Mouse (Mus musculus): Measurements from ENCODE around the gene Klhl21.

Gene Klhl21

DNA sequence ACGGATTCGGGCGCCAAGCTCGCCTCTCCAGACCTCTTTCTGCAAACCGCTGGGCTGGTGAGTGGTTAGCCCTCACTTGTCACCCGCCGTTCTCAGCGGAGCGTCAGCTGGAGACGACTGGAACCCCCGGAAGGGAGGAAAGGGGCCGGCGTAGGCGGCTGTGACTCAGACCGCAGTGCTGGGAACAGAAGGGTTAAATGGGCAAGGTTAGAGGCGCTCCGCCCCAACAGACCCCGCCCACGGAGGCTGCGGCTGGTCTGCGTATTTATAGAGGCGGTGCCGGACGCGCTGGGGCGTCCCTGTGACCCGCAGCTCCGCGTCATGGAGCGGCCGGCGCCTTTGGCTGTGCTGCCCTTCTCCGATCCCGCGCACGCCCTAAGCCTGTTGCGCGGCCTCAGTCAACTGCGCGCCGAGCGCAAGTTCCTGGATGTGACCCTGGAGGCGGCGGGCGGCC is at the start of gene Klhl21:
Klhl21 (plus strand) TSS at position 182 of the 454 bp plus-strand sequence.
- in situ Hi-C loops (cut with MboI, MseI), result loop anchor here in 1 of 2 experiments (10.0 kb wide), 1 partner anchor 1094 kb away; the partner anchor contains the start of genes Park7 and Tnfrsf9

DNA sequence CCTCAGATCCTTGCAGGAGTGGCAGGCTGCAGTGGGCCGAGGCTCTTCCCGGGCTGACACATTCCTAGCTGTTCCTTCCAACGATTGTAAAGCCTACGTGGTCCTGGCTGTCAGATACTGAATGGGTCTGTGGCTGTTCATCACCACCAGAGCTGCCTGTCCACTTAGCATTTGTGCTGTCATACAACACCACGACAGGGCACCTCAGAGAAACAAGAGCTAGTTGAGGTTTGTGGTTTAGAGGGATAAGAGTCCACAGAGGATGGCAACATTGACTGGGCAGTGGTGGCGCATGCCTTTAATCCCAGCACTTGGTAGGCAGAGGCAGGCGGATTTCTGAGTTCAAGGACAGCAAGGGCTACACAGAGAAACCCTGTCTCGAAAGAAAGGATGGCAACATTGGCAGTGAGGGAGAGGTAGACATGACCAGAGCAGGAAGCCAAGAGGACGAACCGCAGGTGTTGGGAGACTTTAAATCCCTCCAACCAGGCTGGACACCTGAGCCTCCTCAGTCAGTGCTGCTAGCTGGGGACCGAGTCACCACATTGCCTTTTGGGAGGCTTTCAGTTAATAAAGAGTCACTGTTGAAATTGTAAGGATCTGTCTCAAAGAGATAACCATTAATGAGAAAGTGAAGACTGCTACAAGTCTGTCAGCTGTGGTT is 48.6 kb upstream of the Klhl21 start:
- in situ Hi-C loops (cut with MboI, MseI), result no loop called here

DNA sequence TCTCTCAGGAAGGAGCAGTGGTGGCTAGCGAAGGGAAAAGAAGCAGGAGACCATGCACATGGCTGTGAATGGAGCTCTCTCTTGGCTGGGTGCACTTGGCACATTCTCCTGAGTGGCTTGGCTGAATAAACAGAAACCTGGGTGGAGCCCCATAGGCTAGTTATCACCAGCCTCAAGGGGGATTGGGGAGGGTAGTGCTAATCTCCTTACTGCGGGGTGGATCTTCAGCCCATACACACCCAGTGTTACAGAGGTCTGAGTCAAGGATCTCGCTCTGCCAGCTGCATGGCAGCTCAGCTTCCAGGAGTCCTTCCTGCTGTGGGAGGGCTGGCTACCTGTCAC is 48.1 kb upstream of the Klhl21 start:
- in situ Hi-C loops (cut with MboI, MseI), result no loop called here

GRCm38 (mm10) chr4:151962817-151963216 is 45.8 kb upstream of the Klhl21 start:
- in situ Hi-C loops (cut with MboI, MseI), result no loop called here

- in situ Hi-C loops (cut with MboI, MseI), result no loop called here
Measured at GRCm38 (mm10) chr4:151968204-151968921, 40.2 kb upstream of the Klhl21 start.

GRCm38 (mm10) chr4:151972221-151972967 is 36.2 kb upstream of the Klhl21 start:
- in situ Hi-C loops (cut with MboI, MseI), result no loop called here

GRCm38 (mm10) chr4:151975441-151975840 is 33.2 kb upstream of the Klhl21 start:
- in situ Hi-C loops (cut with MboI, MseI), result loop anchor here (25.0 kb wide), 2 partner anchors 1738 to 1987 kb away; partner anchors contain the start of genes A430005L14Rik (in 1 of the 2) and Eno1 (in 1 of the 2)

- in situ Hi-C loops (cut with MboI, MseI), result loop anchor here (25.0 kb wide), 2 partner anchors 1740 to 1985 kb away; partner anchors contain the start of genes A430005L14Rik (in 1 of the 2) and Eno1 (in 1 of the 2)
Measured at GRCm38 (mm10) chr4:151977748-151978147, 30.9 kb upstream of the Klhl21 start.

DNA sequence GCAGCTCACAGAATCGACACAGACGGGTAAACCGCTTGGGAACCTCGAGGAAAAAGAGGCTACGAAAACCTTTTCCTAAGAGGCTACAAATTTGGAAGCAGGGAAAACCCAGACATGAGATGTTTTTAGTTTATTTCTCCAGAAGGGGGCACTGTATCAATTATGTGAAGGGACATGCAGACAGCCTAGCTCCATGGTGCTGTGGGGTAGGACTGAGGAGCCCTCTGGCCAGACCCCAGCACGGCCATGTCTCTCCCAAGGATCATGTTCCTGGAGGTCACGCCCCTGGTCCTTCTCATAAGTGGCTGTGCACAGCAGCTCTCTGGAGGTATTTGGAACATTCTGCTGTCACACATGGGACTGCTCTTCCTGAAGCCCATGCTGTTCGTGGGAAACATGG is 27.9 kb upstream of the Klhl21 start:
- in situ Hi-C loops (cut with MboI, MseI), result loop anchor here (5.0 to 25.0 kb wide), 3 partner anchors 47 to 1982 kb away; partner anchors contain the start of genes Zbtb48 (in 2 of the 2), A430005L14Rik (in 1 of the 2) and Eno1 (in 1 of the 2)

DNA sequence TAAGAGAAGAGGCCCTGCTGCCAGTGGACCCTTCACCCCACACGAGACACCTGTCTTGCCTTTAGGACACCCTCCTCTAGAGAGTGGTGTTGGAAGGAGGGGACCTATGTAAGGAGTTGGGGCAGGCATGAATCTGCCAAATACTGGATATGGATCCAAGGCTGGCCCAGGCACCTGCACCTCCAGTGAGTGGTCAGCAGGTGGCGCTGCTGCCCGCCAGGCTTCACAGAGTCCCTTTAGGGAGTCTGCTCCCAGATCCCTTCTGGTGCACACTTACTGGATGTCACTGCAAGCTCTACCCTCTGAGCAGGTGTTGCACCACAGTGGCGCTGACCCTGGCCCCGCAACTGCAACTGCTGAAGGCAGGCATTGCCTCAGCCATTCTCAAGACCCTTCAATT is 27.2 kb upstream of the Klhl21 start:
- in situ Hi-C loops (cut with MboI, MseI), result loop anchor here (5.0 to 25.0 kb wide), 3 partner anchors 46 to 1981 kb away; partner anchors contain the start of genes Zbtb48 (in 2 of the 2), A430005L14Rik (in 1 of the 2) and Eno1 (in 1 of the 2)

GRCm38 (mm10) chr4:151983043-151983442 is 25.6 kb upstream of the Klhl21 start:
- in situ Hi-C loops (cut with MboI, MseI), result loop anchor here (5.0 to 25.0 kb wide), 3 partner anchors 44 to 1979 kb away; partner anchors contain the start of genes Zbtb48 (in 2 of the 2), A430005L14Rik (in 1 of the 2) and Eno1 (in 1 of the 2)

DNA sequence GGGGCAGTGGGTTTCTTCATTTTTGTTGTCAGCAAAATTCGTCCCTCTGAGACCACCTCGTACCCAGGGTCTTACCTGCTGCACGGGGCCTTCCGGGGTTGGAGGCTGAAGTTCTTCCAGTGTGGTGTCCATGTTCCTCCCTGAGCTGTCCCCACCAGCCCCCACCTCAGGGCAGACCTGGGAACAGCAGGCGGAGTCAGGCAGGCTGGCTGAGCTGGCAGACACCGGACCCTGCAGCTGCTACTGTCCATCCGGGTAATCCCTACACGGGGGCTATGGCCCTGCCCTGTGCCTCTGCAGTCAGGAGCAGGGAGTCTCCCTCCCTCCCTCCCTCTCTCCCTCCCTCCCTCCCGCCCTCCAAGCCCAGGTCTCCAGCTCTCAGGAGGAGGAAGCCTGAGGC is 25.0 kb upstream of the Klhl21 start:
- in situ Hi-C loops (cut with MboI, MseI), result loop anchor here (5.0 to 25.0 kb wide), 3 partner anchors 44 to 1979 kb away; partner anchors contain the start of genes Zbtb48 (in 2 of the 2), A430005L14Rik (in 1 of the 2) and Eno1 (in 1 of the 2)

DNA sequence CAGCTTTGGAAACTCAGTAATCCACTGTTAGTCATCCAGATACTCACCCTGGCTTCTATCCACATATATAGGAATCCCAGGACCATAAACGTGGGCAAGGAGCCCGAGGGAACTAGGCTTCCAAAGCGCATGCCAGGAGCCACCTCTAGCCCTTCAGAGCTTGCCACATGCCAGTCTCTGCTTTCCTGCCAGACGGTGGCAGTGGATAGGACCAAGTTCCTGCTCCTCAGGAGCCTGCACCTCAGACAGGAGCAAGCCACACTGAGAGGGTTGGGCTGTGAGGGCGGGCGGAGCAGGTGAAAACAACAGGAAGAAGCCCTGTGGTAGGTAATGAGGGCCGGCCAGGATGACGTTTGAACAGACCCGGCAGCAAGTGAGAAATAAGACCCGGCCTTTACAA is 22.7 kb upstream of the Klhl21 start:
- in situ Hi-C loops (cut with MboI, MseI), result loop anchor here (25.0 kb wide), 2 partner anchors 1749 to 1976 kb away; partner anchors contain the start of genes A430005L14Rik (in 1 of the 2) and Eno1 (in 1 of the 2)

- in situ Hi-C loops (cut with MboI, MseI), result loop anchor here (25.0 kb wide), 2 partner anchors 1749 to 1976 kb away; partner anchors contain the start of genes A430005L14Rik (in 1 of the 2) and Eno1 (in 1 of the 2)
Measured at GRCm38 (mm10) chr4:151986650-151987049, 22.0 kb upstream of the Klhl21 start.

DNA sequence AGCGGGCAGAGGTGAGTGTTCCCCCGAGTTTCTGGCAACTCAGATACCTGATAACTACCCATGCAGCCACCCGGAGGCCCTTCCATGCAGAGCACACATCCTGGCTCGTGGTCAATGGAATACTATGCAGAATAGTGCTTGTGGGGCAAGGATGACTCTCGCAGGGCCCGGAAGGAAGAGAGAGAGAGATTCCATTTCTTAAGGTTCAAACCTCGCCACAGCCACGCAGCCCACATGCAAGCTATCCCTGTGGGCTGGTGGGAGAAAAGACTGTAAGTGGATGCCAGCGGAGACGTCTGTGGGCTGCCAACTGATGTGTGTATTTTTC is 20.6 kb upstream of the Klhl21 start:
- in situ Hi-C loops (cut with MboI, MseI), result loop anchor here (25.0 kb wide), 2 partner anchors 1751 to 1974 kb away; partner anchors contain the start of genes A430005L14Rik (in 1 of the 2) and Eno1 (in 1 of the 2)

- in situ Hi-C loops (cut with MboI, MseI), result loop anchor here (25.0 kb wide), 2 partner anchors 1751 to 1974 kb away; partner anchors contain the start of genes A430005L14Rik (in 1 of the 2) and Eno1 (in 1 of the 2)
Measured at GRCm38 (mm10) chr4:151988342-151989109, 20.1 kb upstream of the Klhl21 start, which contains the start of gene Thap3. TSS of gene Thap3 (minus strand) at chr4:151988997.

GRCm38 (mm10) chr4:151989110-151989488 is 19.5 kb upstream of the Klhl21 start:
- in situ Hi-C loops (cut with MboI, MseI), result loop anchor here (25.0 kb wide), 2 partner anchors 1752 to 1973 kb away; partner anchors contain the start of genes A430005L14Rik (in 1 of the 2) and Eno1 (in 1 of the 2)

- in situ Hi-C loops (cut with MboI, MseI), result loop anchor here (25.0 kb wide), 2 partner anchors 1755 to 1970 kb away; partner anchors contain the start of genes A430005L14Rik (in 1 of the 2) and Eno1 (in 1 of the 2)
Measured at GRCm38 (mm10) chr4:151992091-151992490, 16.5 kb upstream of the Klhl21 start.

DNA sequence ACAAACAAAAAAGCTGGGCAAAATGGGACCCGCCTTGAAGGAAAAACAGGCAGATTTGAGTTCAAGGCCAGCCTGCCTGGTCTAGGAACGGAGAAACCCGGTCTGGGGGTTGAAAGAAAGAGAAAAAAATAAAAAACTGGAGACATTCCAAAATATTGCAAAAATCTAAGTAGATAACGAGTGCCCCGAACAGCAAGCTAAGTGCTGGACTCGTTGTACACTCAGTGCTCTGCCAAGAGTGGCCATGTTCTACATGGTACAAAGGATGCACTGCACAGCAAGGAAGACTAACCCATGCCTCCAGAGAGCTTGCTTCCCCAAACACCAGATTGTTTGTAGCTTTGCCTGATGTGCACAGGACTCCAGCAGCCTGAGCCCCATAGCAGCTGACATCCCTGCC is 15.6 kb upstream of the Klhl21 start:
- in situ Hi-C loops (cut with MboI, MseI), result loop anchor here (25.0 kb wide), 2 partner anchors 1756 to 1969 kb away; partner anchors contain the start of genes A430005L14Rik (in 1 of the 2) and Eno1 (in 1 of the 2)
